ENCODE assay signal across 9 mouse cellular contexts in genomic region chr11:34881528-34881927, GRCm38 (mm10). TPM values are rescaled to one million over a fixed set of nuclear protein-coding genes. Genes with fewer than 3 reads are reported as not detected.
DNase-seq lines count a peak whose midpoint lies in the region; ATAC-seq lines count a peak whose summit lies in the region.
"Had no signal": no experiment of that assay in that cellular context is flagged by ENCODE, and none has a peak within 500 bp of the region (broad histone marks: within the 10 kb centered on the region; RNA-seq: fewer than 3 reads in every experiment).

No protein-coding gene starts in this region.

- H3K4me1 ChIP-seq in heart, embryonic 10.5 days = no peaks in the 10 kb centered on the region

- H3K27me3 ChIP-seq in heart, embryonic 10.5 days (ENCODE audit: insufficient read depth, poor library complexity, severe bottlenecking) = no peaks in the 10 kb centered on the region

- ATAC-seq in granulocyte monocyte progenitor cell, adult 5-6 weeks (replicated peaks; ENCODE audit: poor library complexity, severe bottlenecking) = no peak

- H3K9me3 ChIP-seq in heart, embryonic 10.5 days = no peaks in the 10 kb centered on the region

- peak; percentile 9 to 28 for DNase-seq in heart, adult 18-20 months
- no peak for DNase-seq in heart, embryonic 10.5 days (ENCODE audit: low spot score)
- DNase-seq in right cerebral cortex, adult 2 months (ENCODE audit: low spot score in 2 of 2) = peak; percentile 32 to 39
- no peak for DNase-seq in right cerebral cortex, postnatal 25 days
- peak; percentile 35 for DNase-seq in kidney, postnatal 10 days
- DNase-seq in retina, postnatal 1 day = peak; percentile 24
- DNase-seq in spleen, postnatal 36 days (ENCODE audit: low spot score in 2 of 2) = no peak

- 32% methylated on average over 5 of the region's 5 CpGs for WGBS in heart, embryonic 10.5 days

- no peaks in the 10 kb centered on the region for H3K36me3 ChIP-seq in heart, embryonic 10.5 days

- H3K27ac ChIP-seq in heart, embryonic 10.5 days = no peak overlapping the region

- no peak overlapping the region for H3K4me3 ChIP-seq in heart, embryonic 10.5 days
- H3K4me3 ChIP-seq: myocyte had no signal

RNA-seq across cellular contexts. Expression of gene Spdl1, which starts 48.1 kb away (rescaled TPM):
- under 1 TPM; 0.22 to 0.33 TPM for total RNA-seq in heart, adult 18-20 months (2021)
- 19.6 and 26.2 TPM in 2 replicates for polyA plus RNA-seq in heart, embryonic 10.5 days (2016; fragmentation: Nextera tagmentation; extraction: Ambion mirVana)
- 6.1 and 13.5 TPM in 2 replicates for total RNA-seq in granulocyte monocyte progenitor cell, adult 5-6 weeks (2014; fragmentation: Nextera tagmentation)
- 39.6 and 42.0 TPM in 2 replicates for total RNA-seq in granulocyte monocyte progenitor cell, adult 5-6 weeks (2017)

Comparison
In these comparisons a context has a peak if more than half of its experiments do, and no peak if none do; other contexts are left out.
1. DNase-seq: peak in heart, adult 18-20 months (2 of 2), right cerebral cortex, adult 2 months (2 of 2), kidney, postnatal 10 days (single experiment) and retina, postnatal 1 day (single experiment); none in heart, embryonic 10.5 days (single experiment), right cerebral cortex, postnatal 25 days (single experiment) and spleen, postnatal 36 days (0 of 2).
2. RNA of gene Spdl1, which starts 48.1 kb away (total RNA-seq): 6.1 to 42.0 TPM in granulocyte monocyte progenitor cell, adult 5-6 weeks; 0.22 to 0.33 TPM in heart, adult 18-20 months; every median in the first group is over 4 times any median in the second.